Mouse (Mus musculus): Measurements from ENCODE around the gene Nyx. TPM values are rescaled to one million over a fixed set of nuclear protein-coding genes. Genes with fewer than 3 reads are reported as not detected.

Gene Nyx
- polyA plus RNA-seq, 1 experiment from 2014 or later: 0.03 TPM

DNA sequence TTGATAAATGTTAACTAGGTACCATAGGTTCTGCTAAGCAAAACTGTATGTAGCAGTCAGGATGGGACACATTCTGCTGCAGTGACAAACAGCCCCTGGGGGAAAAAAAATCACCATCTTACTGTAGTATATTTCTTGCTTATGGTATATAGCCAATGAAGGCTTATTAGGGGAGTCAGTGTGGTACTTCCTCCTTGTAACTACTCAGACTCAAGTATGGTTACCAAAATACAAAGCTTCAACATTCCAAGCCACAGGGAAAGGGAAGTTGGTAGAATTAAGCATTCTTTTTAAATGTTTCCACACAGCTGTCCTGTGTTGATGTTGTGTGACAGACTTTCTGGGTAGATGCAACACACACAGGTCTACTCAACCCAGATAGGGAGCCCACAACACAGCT, 27.0 kb downstream of the Nyx start:
- H3K9me3 ChIP-seq (ENCODE audit: low read depth, low read length): no peaks in the 10 kb centered on the region
- H3K4me3 ChIP-seq (ENCODE audit: low read depth, low read length): no peak overlapping the region
- no peak overlapping the region for H3K27ac ChIP-seq (ENCODE audit: low read depth)
- H3K4me1 ChIP-seq (ENCODE audit: insufficient read depth): no peaks in the 10 kb centered on the region
- H3K27me3 ChIP-seq (ENCODE audit: insufficient read depth, low read length): no peaks in the 10 kb centered on the region
- H3K4me2 ChIP-seq: no peak overlapping the region
- H3K36me3 ChIP-seq (ENCODE audit: insufficient read depth): no peaks in the 10 kb centered on the region
- TF ChIP-seq CTCF (IDR thresholded peaks at IDR 0.05; ENCODE audit: low read depth): no peak
- no peak overlapping the region for H3K9ac ChIP-seq
- DNase-seq: no peak
- no peak for ATAC-seq (ENCODE audit: insufficient read depth)

DNA sequence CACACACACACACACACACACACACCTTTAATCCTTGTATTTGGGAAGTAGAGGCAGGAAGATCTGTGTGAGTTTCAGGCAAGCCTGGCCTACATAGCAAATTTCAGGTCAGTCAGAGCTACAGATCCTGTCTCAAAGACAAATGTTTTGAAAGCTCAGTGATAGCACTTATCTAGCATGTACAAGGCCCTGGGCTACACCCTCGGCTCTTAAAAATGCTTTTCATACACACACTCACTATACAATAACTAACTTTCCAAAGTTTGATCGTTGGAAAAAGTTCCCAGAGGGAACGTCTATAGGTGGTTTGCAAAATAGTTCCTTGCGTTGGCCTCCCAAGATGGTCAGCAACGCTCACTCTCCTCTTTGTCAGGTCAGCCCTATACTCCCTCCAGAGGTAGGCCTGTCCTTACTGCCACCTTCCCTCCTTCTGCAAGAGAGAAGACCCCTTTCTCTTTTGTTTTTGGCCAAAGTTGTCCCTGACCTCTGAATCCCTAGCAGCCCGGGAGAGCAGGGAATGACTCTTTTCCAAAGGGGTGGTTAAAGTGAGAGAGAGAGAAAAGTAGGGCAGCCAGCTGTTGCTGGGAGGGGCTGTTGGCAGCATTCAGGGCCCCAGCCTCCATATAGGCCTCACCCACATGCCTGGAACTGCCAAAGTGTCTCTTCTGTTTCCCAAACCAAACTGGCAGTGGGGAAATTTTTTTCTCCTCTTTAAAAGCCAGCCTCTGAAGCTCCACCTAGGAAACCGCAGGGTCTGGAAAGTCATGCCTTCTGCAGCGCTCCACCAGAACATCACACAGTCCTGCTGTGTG, 29.2 kb downstream of the Nyx start:
- H3K4me2 ChIP-seq: no peak overlapping the region
- H3K9ac ChIP-seq: no peak overlapping the region
- no peak overlapping the region for H3K27ac ChIP-seq (ENCODE audit: low read depth)
- no peaks in the 10 kb centered on the region for H3K27me3 ChIP-seq (ENCODE audit: insufficient read depth, low read length)
- no peak for TF ChIP-seq CTCF (IDR thresholded peaks at IDR 0.05; ENCODE audit: low read depth)
- H3K36me3 ChIP-seq (ENCODE audit: insufficient read depth): no peaks in the 10 kb centered on the region
- no peaks in the 10 kb centered on the region for H3K4me1 ChIP-seq (ENCODE audit: insufficient read depth)
- no peaks in the 10 kb centered on the region for H3K9me3 ChIP-seq (ENCODE audit: low read depth, low read length)
- no peak overlapping the region for H3K4me3 ChIP-seq (ENCODE audit: low read depth, low read length)
- WGBS: 74% methylated on average over 8 of the region's 8 CpGs
- no peak for DNase-seq
- no peak for ATAC-seq (ENCODE audit: insufficient read depth)

- no peaks in the 10 kb centered on the region for H3K4me1 ChIP-seq (ENCODE audit: insufficient read depth)
- H3K9me3 ChIP-seq (ENCODE audit: low read depth, low read length): no peaks in the 10 kb centered on the region
- H3K4me2 ChIP-seq: no peak overlapping the region
- H3K27me3 ChIP-seq (ENCODE audit: insufficient read depth, low read length): 0 out of 2 replicates have a peak, but pooled peaks cover 2% of the 10 kb centered on the region
- H3K27ac ChIP-seq (ENCODE audit: low read depth): no peak overlapping the region
- 85% methylated on average over 4 of the region's 4 CpGs for WGBS
- TF ChIP-seq CTCF (IDR thresholded peaks at IDR 0.05; ENCODE audit: low read depth): no peak
- no peak overlapping the region for H3K9ac ChIP-seq
- H3K4me3 ChIP-seq (ENCODE audit: low read depth, low read length): no peak overlapping the region
- no peaks in the 10 kb centered on the region for H3K36me3 ChIP-seq (ENCODE audit: insufficient read depth)
- ATAC-seq (ENCODE audit: insufficient read depth) (no peak), DNase-seq (no peak)
These were observed 34.4 kb downstream of the Nyx start for GRCm38 (mm10) chrX:13500284-13500683.

DNA sequence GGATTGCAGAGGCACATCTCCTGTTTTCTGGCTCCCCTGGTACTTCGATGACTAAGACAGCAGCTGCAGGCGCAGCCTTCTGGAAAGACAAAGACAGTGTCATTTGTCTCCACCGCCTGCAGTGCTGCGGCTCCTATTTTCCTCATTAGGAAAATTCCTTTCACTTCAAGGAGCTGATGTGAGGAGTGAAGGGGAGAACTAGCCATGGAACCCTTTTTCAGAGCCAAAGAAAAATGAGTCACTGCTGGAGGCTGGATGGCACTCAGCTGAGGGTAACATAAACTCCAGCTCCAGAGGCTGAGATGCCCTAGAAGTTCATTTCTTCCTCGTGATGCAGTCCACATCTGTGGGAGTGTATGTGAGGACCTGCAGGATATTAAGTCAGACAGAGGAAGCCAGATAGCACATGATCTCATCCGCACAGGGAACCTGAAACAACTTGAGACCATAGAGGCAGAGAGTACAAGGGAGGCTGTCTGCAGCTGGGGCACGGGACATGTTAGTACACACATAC, 37.0 kb downstream of the Nyx start:
- no peak for DNase-seq
- 52% methylated on average over 7 of the region's 7 CpGs for WGBS
- no peaks in the 10 kb centered on the region for H3K4me1 ChIP-seq (ENCODE audit: insufficient read depth)
- no peak overlapping the region for H3K4me2 ChIP-seq
- H3K9ac ChIP-seq: no peak overlapping the region
- ATAC-seq (ENCODE audit: insufficient read depth): no peak
- no peak overlapping the region for H3K27ac ChIP-seq (ENCODE audit: low read depth)
- TF ChIP-seq CTCF (IDR thresholded peaks at IDR 0.05; ENCODE audit: low read depth): no peak
- no peaks in the 10 kb centered on the region for H3K9me3 ChIP-seq (ENCODE audit: low read depth, low read length)
- 0 out of 2 replicates have a peak, but pooled peaks cover 2% of the 10 kb centered on the region for H3K27me3 ChIP-seq (ENCODE audit: insufficient read depth, low read length)
- H3K36me3 ChIP-seq (ENCODE audit: insufficient read depth): no peaks in the 10 kb centered on the region
- no peak overlapping the region for H3K4me3 ChIP-seq (ENCODE audit: low read depth, low read length)

- Histone ChIP-seq H3K27ac (ENCODE audit: low read depth) (no peak overlapping the region), H3K9me3 (ENCODE audit: low read depth, low read length) (no peaks in the 10 kb centered on the region), H3K4me2 (no peak overlapping the region), H3K27me3 (ENCODE audit: insufficient read depth, low read length) (0 out of 2 replicates have a peak, but pooled peaks cover 2% of the 10 kb centered on the region), H3K4me1 (ENCODE audit: insufficient read depth) (no peaks in the 10 kb centered on the region), H3K9ac (no peak overlapping the region), H3K4me3 (ENCODE audit: low read depth, low read length) (no peak overlapping the region), H3K36me3 (ENCODE audit: insufficient read depth) (no peaks in the 10 kb centered on the region)
- no peak for TF ChIP-seq CTCF (IDR thresholded peaks at IDR 0.05; ENCODE audit: low read depth)
- WGBS: 87% methylated on average over 7 of the region's 7 CpGs
- DNase-seq: no peak
- no peak for ATAC-seq (ENCODE audit: insufficient read depth)
These were observed 38.5 kb downstream of the Nyx start for GRCm38 (mm10) chrX:13504389-13504788.

GRCm38 (mm10) chrX:13506376-13506775, 40.5 kb downstream of the Nyx start:
- no peak overlapping the region for H3K4me3 ChIP-seq (ENCODE audit: low read depth, low read length)
- H3K4me2 ChIP-seq: no peak overlapping the region
- 53% methylated on average over 2 of the region's 2 CpGs for WGBS
- no peaks in the 10 kb centered on the region for H3K4me1 ChIP-seq (ENCODE audit: insufficient read depth)
- H3K9me3 ChIP-seq (ENCODE audit: low read depth, low read length): no peaks in the 10 kb centered on the region
- ATAC-seq (ENCODE audit: insufficient read depth) (no peak), DNase-seq (peak; percentile 26)
- no peaks in the 10 kb centered on the region for H3K36me3 ChIP-seq (ENCODE audit: insufficient read depth)
- no peak for TF ChIP-seq CTCF (IDR thresholded peaks at IDR 0.05; ENCODE audit: low read depth)
- H3K9ac ChIP-seq: no peak overlapping the region
- H3K27me3 ChIP-seq (ENCODE audit: insufficient read depth, low read length): 0 out of 2 replicates have a peak, but pooled peaks cover 2% of the 10 kb centered on the region
- H3K27ac ChIP-seq (ENCODE audit: low read depth): no peak overlapping the region

DNA sequence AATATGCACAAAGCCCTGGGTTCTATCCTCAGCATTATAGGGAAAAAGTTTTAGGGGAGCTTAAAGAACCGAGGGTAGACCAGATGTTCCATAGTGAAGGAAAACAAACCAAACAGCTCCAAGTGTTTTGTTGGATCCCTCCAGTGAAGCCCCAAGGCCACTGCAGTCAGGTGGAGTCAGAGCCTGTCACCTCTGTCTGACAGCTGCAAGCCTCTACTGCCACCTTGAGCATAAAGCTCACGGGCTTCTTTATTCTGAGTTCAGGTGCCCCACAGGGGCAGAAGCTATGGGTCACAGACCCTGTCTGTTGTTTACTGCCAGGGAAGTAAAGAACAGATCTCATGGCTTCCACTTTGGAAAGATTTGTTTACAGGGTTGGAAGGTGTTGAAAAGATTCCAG, 47.2 kb downstream of the Nyx start:
- Histone ChIP-seq H3K36me3 (ENCODE audit: insufficient read depth) (no peaks in the 10 kb centered on the region), H3K4me3 (ENCODE audit: low read depth, low read length) (no peak overlapping the region), H3K4me1 (ENCODE audit: insufficient read depth) (no peaks in the 10 kb centered on the region), H3K27me3 (ENCODE audit: insufficient read depth, low read length) (no peaks in the 10 kb centered on the region), H3K27ac (ENCODE audit: low read depth) (no peak overlapping the region), H3K9ac (no peak overlapping the region), H3K4me2 (no peak overlapping the region), H3K9me3 (ENCODE audit: low read depth, low read length) (no peaks in the 10 kb centered on the region)
- TF ChIP-seq CTCF (IDR thresholded peaks at IDR 0.05; ENCODE audit: low read depth): peak; percentile 28; the same call in 1 of the 2 replicates
- 31% methylated on average over 2 of the region's 2 CpGs for WGBS
- no peak for ATAC-seq (ENCODE audit: insufficient read depth)
- peak; percentile 15 for DNase-seq

Measured in lung, embryonic 14.5 days (tissue).